Mouse (Mus musculus): ENCODE measurements around the gene Rgs14.

- TF ChIP-seq EP300 (IDR thresholded peaks at IDR 0.05; ENCODE audit: insufficient read depth, low read depth, low read length) (no peak), CTCF (IDR thresholded peaks at IDR 0.05; ENCODE audit: low read depth, low read length) (no peak)
These were observed 39.1 kb downstream of the Rgs14 start for GRCm38 (mm10) chr13:55408546-55409120.
